ENCODE assay signal across 17 mouse cellular contexts in the genomic region with DNA sequence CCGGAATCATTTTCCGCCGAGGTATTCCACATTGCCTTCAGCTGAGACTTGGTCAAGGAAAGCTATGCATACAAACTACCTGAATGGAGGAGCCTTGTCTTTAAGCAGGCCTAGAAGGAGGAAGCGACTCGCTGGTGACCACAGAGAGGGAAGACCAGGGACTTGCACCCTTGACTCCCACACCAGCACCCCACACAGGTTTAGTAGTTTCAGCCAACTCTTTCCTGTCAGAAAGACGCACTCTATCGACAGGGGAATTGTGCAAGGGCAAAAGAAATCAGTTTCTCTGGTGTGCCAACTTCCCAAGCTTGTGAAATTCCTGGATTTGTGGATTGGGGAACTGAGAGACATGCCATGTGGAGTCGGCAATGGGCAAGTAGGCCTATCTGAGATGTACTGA.
A peak's percentile ranks its signal among the peaks of the same experiment; 100 is the strongest.
DNase-seq lines count a peak whose midpoint lies in the region; ATAC-seq and TF ChIP-seq lines count a peak whose summit lies in the region.
"Had no signal": no experiment of that assay in that cellular context is flagged by ENCODE, and none has a peak within 500 bp of the region (broad histone marks: within the 10 kb centered on the region; RNA-seq: fewer than 3 reads in every experiment).

No protein-coding gene starts in this region.

- no peak overlapping the region for H3K9ac ChIP-seq in embryonic facial prominence, embryonic 14.5 days (ENCODE audit: low read depth, low read length)
- no peak overlapping the region for H3K9ac ChIP-seq in limb, embryonic 13.5 days
- H3K9ac ChIP-seq: embryonic facial prominence, embryonic 15.5 days; hindbrain, embryonic 14.5 days had no signal

- WGBS in embryonic facial prominence, embryonic 14.5 days = 87% methylated on average over 8 of the region's 8 CpGs
- 96% methylated on average over 8 of the region's 8 CpGs for WGBS in embryonic facial prominence, embryonic 10.5 days
- WGBS in limb, embryonic 13.5 days = 88% methylated on average over 8 of the region's 8 CpGs
- 93% methylated on average over 8 of the region's 8 CpGs for WGBS in limb, embryonic 10.5 days

- no peak overlapping the region for H3K4me3 ChIP-seq in embryonic facial prominence, embryonic 14.5 days (ENCODE audit: low read depth, low read length)
- H3K4me3 ChIP-seq in embryonic facial prominence, embryonic 10.5 days = no peak overlapping the region
- no peak overlapping the region for H3K4me3 ChIP-seq in limb, embryonic 13.5 days
- H3K4me3 ChIP-seq in limb, embryonic 10.5 days = no peak overlapping the region
- H3K4me3 ChIP-seq in myocyte = no peak overlapping the region
- H3K4me3 ChIP-seq: embryonic facial prominence, embryonic 15.5 days; midbrain, embryonic 10.5 days had no signal

- H3K4me2 ChIP-seq in embryonic facial prominence, embryonic 14.5 days (ENCODE audit: low read depth, low read length) = no peak overlapping the region
- H3K4me2 ChIP-seq in limb, embryonic 13.5 days (replicated peaks) = no peak overlapping the region
- H3K4me2 ChIP-seq in myocyte (ENCODE audit: low read depth) = peak overlapping the region; percentile 88
- H3K4me2 ChIP-seq: embryonic facial prominence, embryonic 15.5 days; hindbrain, embryonic 14.5 days had no signal

- H3K4me1 ChIP-seq in embryonic facial prominence, embryonic 14.5 days (ENCODE audit: control insufficient read depth, insufficient read depth, low read length) = peaks cover 27% of the 10 kb centered on the region
- peaks cover 7% of the 10 kb centered on the region for H3K4me1 ChIP-seq in embryonic facial prominence, embryonic 10.5 days
- H3K4me1 ChIP-seq in limb, embryonic 13.5 days = peaks cover 53% of the 10 kb centered on the region
- H3K4me1 ChIP-seq in limb, embryonic 10.5 days = peaks cover 16% of the 10 kb centered on the region
- H3K4me1 ChIP-seq: midbrain, embryonic 10.5 days had no signal

- no peaks in the 10 kb centered on the region for H3K27me3 ChIP-seq in embryonic facial prominence, embryonic 14.5 days (replicated peaks; ENCODE audit: control insufficient read depth, insufficient read depth, low read length)
- peaks cover 11% of the 10 kb centered on the region; the same call in 1 of the 2 replicates for H3K27me3 ChIP-seq in embryonic facial prominence, embryonic 10.5 days (replicated peaks; ENCODE audit: low read depth, poor library complexity, severe bottlenecking)
- no peaks in the 10 kb centered on the region for H3K27me3 ChIP-seq in limb, embryonic 13.5 days
- H3K27me3 ChIP-seq in limb, embryonic 10.5 days (ENCODE audit: low read depth, poor library complexity, severe bottlenecking) = peaks cover 8% of the 10 kb centered on the region
- H3K27me3 ChIP-seq in myocyte (ENCODE audit: control insufficient read depth, insufficient read depth, insufficient read length) = no peaks in the 10 kb centered on the region
- H3K27me3 ChIP-seq: embryonic facial prominence, embryonic 15.5 days had no signal

- DNase-seq in embryonic facial prominence, embryonic 14.5 days (ENCODE audit: low spot score) = no peak
- DNase-seq in embryonic facial prominence, embryonic 10.5 days (ENCODE audit: low spot score) = no peak
- DNase-seq in limb, embryonic 10.5 days (ENCODE audit: low spot score) = no peak
- no peak for DNase-seq in T-cell, adult 2 months (ENCODE audit: low spot score)
- DNase-seq: cerebellum, postnatal 25 days; gastrocnemius, postnatal 10 days; left cerebral cortex, postnatal 4 days; thymus, postnatal 25 days had no signal

- no peak for ATAC-seq in embryonic facial prominence, embryonic 14.5 days (ENCODE audit: low read depth)
- ATAC-seq in limb, embryonic 13.5 days (ENCODE audit: low FRiP score, low read depth) = no peak
- ATAC-seq in common myeloid progenitor, adult 5-6 weeks (replicated peaks; ENCODE audit: low read depth, poor library complexity, severe bottlenecking) = peak; percentile 34; the same call in 1 of the 2 replicates
- no peak for ATAC-seq in erythroblast, adult 5-6 weeks (replicated peaks; ENCODE audit: low FRiP score, poor library complexity, severe bottlenecking)
- ATAC-seq: forebrain, embryonic 16.5 days; intestine, postnatal 0 days had no signal

- no peaks in the 10 kb centered on the region for H3K79me2 ChIP-seq in myocyte (ENCODE audit: control insufficient read depth, insufficient read depth)

- H3K9me3 ChIP-seq in embryonic facial prominence, embryonic 14.5 days (ENCODE audit: control insufficient read depth, low read length) = no peaks in the 10 kb centered on the region
- H3K9me3 ChIP-seq in embryonic facial prominence, embryonic 10.5 days = no peaks in the 10 kb centered on the region
- H3K9me3 ChIP-seq in limb, embryonic 13.5 days = no peaks in the 10 kb centered on the region
- no peaks in the 10 kb centered on the region for H3K9me3 ChIP-seq in limb, embryonic 10.5 days (replicated peaks)
- H3K9me3 ChIP-seq: embryonic facial prominence, embryonic 15.5 days; midbrain, embryonic 10.5 days had no signal

- no peak for TF ChIP-seq POLR2A in myocyte (IDR thresholded peaks at IDR 0.05; ENCODE audit: insufficient read length, low read depth)

- H3K36me3 ChIP-seq in embryonic facial prominence, embryonic 14.5 days (ENCODE audit: control insufficient read depth, insufficient read depth, low read length) = no peaks in the 10 kb centered on the region
- no peaks in the 10 kb centered on the region for H3K36me3 ChIP-seq in embryonic facial prominence, embryonic 10.5 days (replicated peaks)
- no peaks in the 10 kb centered on the region for H3K36me3 ChIP-seq in limb, embryonic 13.5 days
- no peaks in the 10 kb centered on the region for H3K36me3 ChIP-seq in limb, embryonic 10.5 days
- no peaks in the 10 kb centered on the region for H3K36me3 ChIP-seq in myocyte (ENCODE audit: control insufficient read depth, insufficient read depth)
- H3K36me3 ChIP-seq: embryonic facial prominence, embryonic 15.5 days; midbrain, embryonic 10.5 days had no signal

- H3K27ac ChIP-seq in embryonic facial prominence, embryonic 14.5 days (replicated peaks; ENCODE audit: low read depth, low read length) = peak overlapping the region; percentile 78; the same call in 1 of the 2 replicates
- no peak overlapping the region for H3K27ac ChIP-seq in embryonic facial prominence, embryonic 10.5 days (replicated peaks)
- H3K27ac ChIP-seq in limb, embryonic 13.5 days = peak overlapping the region; percentile 48
- H3K27ac ChIP-seq in limb, embryonic 10.5 days = no peak overlapping the region
- H3K27ac ChIP-seq: hindbrain, embryonic 14.5 days; midbrain, embryonic 10.5 days had no signal

- H3ac ChIP-seq in myocyte (ENCODE audit: control insufficient read depth, insufficient read length) = no peak overlapping the region

TF ChIP-seq in myocyte, 11 proteins besides CTCF, POLR2A, EP300 and RAD21:
- TF ChIP-seq TCF12 (IDR thresholded peaks at IDR 0.05; ENCODE audit: insufficient read depth, poor library complexity, severe bottlenecking) (no peak), MYOD1 (IDR thresholded peaks at IDR 0.05; ENCODE audit: control insufficient read depth in 1 of 3, insufficient read length in 2 of 3, low read depth in 2 of 3) (no peak), MYOG (IDR thresholded peaks at IDR 0.05; ENCODE audit: control insufficient read depth in 1 of 3, insufficient read depth in 1 of 3, insufficient read length in 2 of 3, low read depth in 2 of 3) (no peak), TCF3 (IDR thresholded peaks at IDR 0.05; ENCODE audit: insufficient read length, low read depth) (no peak), E2F4 (IDR thresholded peaks at IDR 0.05; ENCODE audit: insufficient read depth) (no peak), REST (IDR thresholded peaks at IDR 0.05; ENCODE audit: insufficient read depth, insufficient read length) (no peak), CEBPB (IDR thresholded peaks at IDR 0.05; ENCODE audit: insufficient read depth, poor library complexity, severe bottlenecking) (no peak), MAX (IDR thresholded peaks at IDR 0.05; ENCODE audit: low read depth) (no peak), POLR2AphosphoS2 (IDR thresholded peaks at IDR 0.05; ENCODE audit: insufficient read length, low read depth) (no peak), SRF (IDR thresholded peaks at IDR 0.05; ENCODE audit: control insufficient read depth, insufficient read length, low read depth) (no peak), USF1 (IDR thresholded peaks at IDR 0.05; ENCODE audit: low read depth) (no peak)

Comparison
In these comparisons a context has a peak if more than half of its experiments do, and no peak if none do; other contexts are left out.
1. H3K27ac ChIP-seq: peak in embryonic facial prominence, embryonic 14.5 days (single experiment) and limb, embryonic 13.5 days (single experiment); none in embryonic facial prominence, embryonic 10.5 days (single experiment) and limb, embryonic 10.5 days (single experiment).